Mouse (Mus musculus) cerebellum, adult 2 months (tissue): ENCODE data around the gene Aqp6.

Experiments used
- CTCF ChIP-seq: fragments of 200-500 bp; IDR thresholded peaks from 2 replicates; pipeline ENCODE4 v1.5.1; 2011; ENCODE audit warnings: low read depth, mild to moderate bottlenecking, control low read depth, low read length, moderate library complexity, borderline replicate concordance; ENCODE audit not compliant: insufficient read depth
- POLR2A ChIP-seq: fragments of 200-500 bp; IDR thresholded peaks from 2 replicates; pipeline ENCODE4 v1.6.1; 2011; ENCODE audit warnings: low read length, control low read depth, borderline replicate concordance; ENCODE audit not compliant: insufficient read depth

DNA sequence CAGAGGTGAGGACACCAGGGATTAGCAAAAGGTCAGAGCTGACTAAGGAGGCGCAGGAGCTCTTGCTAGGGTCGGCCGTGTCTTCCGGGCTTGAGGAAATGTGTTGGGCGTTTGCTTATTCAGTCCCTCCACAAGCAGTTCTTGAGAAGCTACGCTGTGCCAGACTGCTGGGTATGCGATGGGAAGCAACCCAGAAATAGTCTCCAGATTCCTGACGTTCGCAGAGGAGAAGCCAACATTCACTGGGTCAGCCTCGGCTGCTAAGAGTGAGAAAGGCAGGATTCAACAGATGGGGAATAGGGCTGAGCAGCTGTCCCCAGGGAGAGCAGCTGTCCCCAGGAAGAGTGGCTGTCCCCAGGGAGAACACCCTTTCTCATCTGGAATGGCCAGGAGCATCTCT, 32.1 kb upstream of the Aqp6 start:
- TF ChIP-seq CTCF (no peak), POLR2A (no peak)
